Mouse (Mus musculus) lung, postnatal 0 days (tissue): ENCODE measurements around the gene Slamf1.

Experiments used
- CTCF ChIP-seq: IDR thresholded peaks from 2 replicates; pipeline ENCODE4 v1.5.1; 2016; ENCODE audit warnings: antibody characterized with exemption, mild to moderate bottlenecking
- EP300 ChIP-seq: IDR thresholded peaks from 2 replicates; pipeline ENCODE4 v1.6.1; 2016; ENCODE audit warnings: antibody characterized with exemption, mild to moderate bottlenecking, control low read depth

DNA sequence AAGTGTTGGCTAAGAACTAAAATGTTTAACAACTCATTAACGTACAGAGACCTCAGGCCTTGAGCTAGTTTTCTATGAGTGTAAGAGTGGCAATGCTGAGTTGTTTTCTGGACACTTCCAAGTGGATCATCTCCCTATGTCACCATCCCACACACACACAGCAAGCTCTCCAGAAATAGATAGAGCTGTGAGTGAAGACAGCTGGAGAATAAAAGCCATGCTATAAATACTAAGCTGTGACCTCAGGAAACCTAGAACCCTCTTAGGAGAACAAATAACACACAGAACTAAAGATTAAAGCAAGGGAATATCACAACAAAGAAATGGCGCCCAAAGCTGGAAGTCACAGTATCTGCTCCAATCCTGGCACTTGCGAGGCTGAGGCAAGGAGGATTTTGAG lies 24.6 kb downstream of the Slamf1 start:
- TF ChIP-seq CTCF (no peak), EP300 (no peak)
